17 mouse cellular contexts compared by ENCODE assay signal in genomic region chr12:79021902-79022301, GRCm38 (mm10).
"Had no signal": no experiment of that assay in that cellular context is flagged by ENCODE, and none has a peak within 500 bp of the region (broad histone marks: within the 10 kb centered on the region; RNA-seq: fewer than 3 reads in every experiment).

No protein-coding gene starts in this region.

- DNase-seq: gastrocnemius, postnatal 14 days; gastrocnemius, postnatal 36 days; heart, adult 11 months; heart, adult 2 months; heart, postnatal 14 days; heart, postnatal 36 days; kidney, adult 11 months; kidney, adult 2 months; kidney, adult 9 months; kidney, postnatal 14 days; kidney, postnatal 36 days; layer of hippocampus, adult 9-11 months; layer of hippocampus, postnatal 36 days; left cerebral cortex, postnatal 4 days had no signal

- ATAC-seq: hindbrain, postnatal 0 days; intestine, embryonic 16.5 days; liver, embryonic 12.5 days had no signal
